Mouse (Mus musculus) hindbrain, embryonic 11.5 days (tissue): Measurements from ENCODE around the gene Parg. TPM values are rescaled to one million over a fixed set of nuclear protein-coding genes. Genes with fewer than 3 reads are reported as not detected.

ENCODE experiments used
- ATAC-seq: fragments of 200-750 bp; cut with Nextera tagmentation; 2 replicates; pipeline ENCODE4 v1.8.0; 2017; ENCODE audit warnings: mild to moderate bottlenecking, moderate TSS enrichment, moderate library complexity; ENCODE audit not compliant: low FRiP score
- DNase-seq: peaks from one replicate; pipeline ENCODE4 v3.0.0-alpha.2; 2015; ENCODE audit warnings: low spot score
- H3K27ac ChIP-seq: fragments of 300-500 bp; sonication (generic); 2 replicates; pipeline ENCODE4 v1.5.1; 2014; ENCODE audit warnings: mild to moderate bottlenecking, low read depth, low read length
- H3K27me3 ChIP-seq: fragments of 300-500 bp; sonication (generic); 2 replicates; pipeline ENCODE4 v1.6.1; 2014; ENCODE audit warnings: mild to moderate bottlenecking, low read length, moderate library complexity, mixed read lengths; ENCODE audit not compliant: control insufficient read depth, insufficient read depth
- H3K36me3 ChIP-seq: fragments of 300-500 bp; sonication (generic); 2 replicates; pipeline ENCODE4 v1.6.1; 2014; ENCODE audit warnings: mild to moderate bottlenecking, low read length, moderate library complexity, mixed read lengths; ENCODE audit not compliant: control insufficient read depth, insufficient read depth
- H3K4me1 ChIP-seq: fragments of 300-500 bp; sonication (generic); replicated peaks from 2 replicates; pipeline ENCODE4 v1.6.1; 2014; ENCODE audit warnings: low read length, mixed read lengths; ENCODE audit not compliant: control insufficient read depth, insufficient read depth
- H3K4me2 ChIP-seq: fragments of 300-500 bp; sonication (generic); replicated peaks from 2 replicates; pipeline ENCODE4 v1.6.1; 2014; ENCODE audit warnings: mild to moderate bottlenecking, low read depth, low read length
- H3K4me3 ChIP-seq: fragments of 300-500 bp; sonication (generic); 2 replicates; pipeline ENCODE4 v1.5.1; 2014; ENCODE audit warnings: low read depth, low read length
- H3K9ac ChIP-seq: fragments of 300-500 bp; sonication (generic); 2 replicates; pipeline ENCODE4 v1.6.1; 2014; ENCODE audit warnings: low read depth, low read length
- H3K9me3 ChIP-seq: fragments of 300-500 bp; sonication (generic); 2 replicates; pipeline ENCODE4 v1.6.1; 2016; ENCODE audit warnings: low read length; ENCODE audit not compliant: control insufficient read depth
- WGBS: fragments of 180-500 bp; shearing (Covaris S2); extraction: QIAGEN DNeasy Blood & Tissue Kit; methylation state at CpG from one replicate; pipeline ENCODE4 v1.1.7; 2014; 5-methylcytosine and 5-hydroxymethylcytosine counted together
- polyA plus RNA-seq: library from polyadenylated mRNA; unstranded; fragments of >200 nt; fragmentation: Nextera tagmentation; extraction: Ambion mirVana; gene quantifications from 2 replicates; pipeline ENCODE4 v1.2.1, GENCODE M21; 2014

Gene Parg
- polyA plus RNA-seq, 1 experiment from 2014 or later, result 62.0 TPM

DNA sequence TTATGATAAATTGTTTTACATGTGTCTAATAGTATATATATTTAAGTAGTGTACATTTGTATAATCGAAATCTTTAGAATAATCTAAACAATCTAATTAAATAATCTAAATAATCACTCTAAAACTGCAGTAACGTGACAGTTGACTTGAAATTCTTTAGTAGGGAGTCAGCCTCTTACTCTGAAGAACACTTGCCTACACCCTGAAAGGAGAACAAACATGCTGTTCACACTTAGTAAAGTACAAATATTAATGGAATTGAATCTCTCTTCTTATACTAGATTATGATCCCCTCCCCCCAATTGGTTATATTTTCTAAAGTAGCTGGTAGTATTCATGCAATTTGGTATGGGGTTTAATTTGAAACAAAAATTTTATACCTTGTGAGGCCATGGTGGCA lies 60.0 kb downstream of the Parg start:
- 87% methylated on average over 2 of the region's 2 CpGs for WGBS
- H3K36me3 ChIP-seq, result no peaks in the 10 kb centered on the region

DNA sequence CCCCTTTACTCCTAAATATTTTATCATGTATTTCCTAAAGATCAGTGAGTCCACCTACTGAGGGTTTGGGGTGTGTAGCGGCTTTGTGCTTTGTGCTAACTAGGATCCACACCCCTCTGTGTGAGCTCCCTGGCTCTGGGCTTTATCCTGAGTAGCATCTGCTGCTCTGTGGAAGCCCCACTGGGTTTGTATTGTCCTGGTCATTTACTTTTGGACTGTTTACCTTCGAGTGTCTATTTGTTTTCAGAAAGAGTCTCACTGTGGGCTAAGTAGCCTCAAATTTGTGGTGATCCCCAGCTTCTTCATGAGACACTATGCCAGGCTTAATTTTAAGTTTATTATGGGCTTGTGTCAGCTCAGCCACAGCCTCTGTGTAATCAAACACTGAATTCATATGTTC lies 67.2 kb downstream of the Parg start:
- H3K4me1 ChIP-seq, result no peaks in the 10 kb centered on the region
- no peak for DNase-seq
- no peak overlapping the region for H3K27ac ChIP-seq
- no peaks in the 10 kb centered on the region for H3K9me3 ChIP-seq
- no peak overlapping the region for H3K9ac ChIP-seq
- H3K4me2 ChIP-seq, result no peak overlapping the region
- H3K4me3 ChIP-seq, result no peak overlapping the region
- no peaks in the 10 kb centered on the region for H3K27me3 ChIP-seq
- no peaks in the 10 kb centered on the region for H3K36me3 ChIP-seq
- 68% methylated on average over 2 of the region's 2 CpGs for WGBS
- ATAC-seq, result no peak

More for the DNA sequence above, 60.0 kb downstream of the Parg start:
- ATAC-seq (no peak), DNase-seq (no peak)
- H3K4me1 ChIP-seq, result no peaks in the 10 kb centered on the region
- no peak overlapping the region for H3K4me3 ChIP-seq
- no peak overlapping the region for H3K27ac ChIP-seq
- no peaks in the 10 kb centered on the region for H3K9me3 ChIP-seq
- H3K9ac ChIP-seq, result no peak overlapping the region
- no peaks in the 10 kb centered on the region for H3K27me3 ChIP-seq
- H3K4me2 ChIP-seq, result no peak overlapping the region

DNA sequence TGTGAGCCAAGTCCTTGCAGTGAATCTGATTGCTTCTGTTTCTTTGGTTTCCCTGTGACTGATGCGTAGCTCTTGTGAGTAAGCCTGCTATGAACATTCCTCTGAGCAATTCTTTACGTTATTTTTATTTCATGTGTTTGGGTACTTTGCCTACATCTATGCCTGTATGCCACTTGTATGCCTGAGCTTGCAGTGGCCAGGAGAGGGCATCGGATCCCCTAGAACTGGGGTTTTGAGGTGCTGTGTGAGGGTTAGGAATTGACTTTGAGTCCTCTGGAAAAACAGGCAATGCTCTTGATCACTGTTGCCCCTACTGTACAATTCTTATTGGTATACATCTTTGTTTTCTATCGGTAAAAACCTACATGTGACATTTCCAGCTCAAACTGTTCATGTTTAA lies 67.8 kb downstream of the Parg start:
- H3K36me3 ChIP-seq, result no peaks in the 10 kb centered on the region
- H3K4me3 ChIP-seq, result no peak overlapping the region
- WGBS, result 96% methylated on average over 4 of the region's 4 CpGs
- no peaks in the 10 kb centered on the region for H3K9me3 ChIP-seq
- no peaks in the 10 kb centered on the region for H3K4me1 ChIP-seq
- DNase-seq (no peak), ATAC-seq (no peak)
- no peak overlapping the region for H3K4me2 ChIP-seq
- H3K9ac ChIP-seq, result no peak overlapping the region
- H3K27ac ChIP-seq, result no peak overlapping the region
- H3K27me3 ChIP-seq, result no peaks in the 10 kb centered on the region

DNA sequence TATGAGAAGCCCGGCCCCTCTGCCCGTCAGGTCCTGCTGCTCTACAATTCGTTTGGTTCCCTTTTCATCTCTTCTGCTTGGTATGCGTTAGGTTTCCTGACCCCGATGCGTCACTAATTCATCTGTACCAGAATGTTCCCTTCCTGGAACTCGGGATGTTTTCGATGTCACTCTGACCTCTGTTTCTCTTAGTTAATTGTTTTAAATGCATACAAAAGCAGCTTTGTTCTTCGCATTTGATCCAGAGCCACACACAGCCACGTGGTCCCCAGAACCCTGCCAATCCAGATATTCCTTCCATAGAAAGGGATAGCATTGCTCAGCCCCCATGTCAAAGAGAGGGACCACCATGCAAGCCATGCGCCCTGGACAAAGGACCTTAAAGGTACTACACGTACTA lies 99.9 kb downstream of the Parg start:
- Histone ChIP-seq H3K4me3 (no peak overlapping the region), H3K27me3 (no peaks in the 10 kb centered on the region), H3K9ac (no peak overlapping the region), H3K4me2 (no peak overlapping the region), H3K4me1 (no peaks in the 10 kb centered on the region), H3K9me3 (no peaks in the 10 kb centered on the region), H3K27ac (no peak overlapping the region), H3K36me3 (no peaks in the 10 kb centered on the region)
- ATAC-seq, result no peak
- WGBS, result 49% methylated on average over 12 of the region's 12 CpGs
- DNase-seq, result no peak

DNA sequence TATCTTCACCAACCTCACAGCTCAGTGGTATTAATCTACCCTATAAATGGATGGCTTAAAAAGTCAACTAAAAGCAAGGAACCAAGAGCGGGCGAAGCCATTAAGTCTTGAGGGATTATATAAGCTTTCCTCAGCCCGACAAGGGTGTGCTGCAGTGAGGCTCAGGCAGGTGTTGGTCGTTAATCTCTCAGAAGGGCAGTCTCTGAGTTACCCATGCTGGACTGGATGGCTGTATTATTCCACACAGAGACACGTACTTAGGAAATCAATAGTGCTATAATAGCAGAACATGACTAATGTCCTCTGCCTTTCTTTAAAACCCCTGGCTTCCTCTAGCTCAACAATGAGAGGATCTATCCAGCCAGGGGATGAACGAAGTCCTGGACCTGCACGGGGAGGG lies 100.7 kb downstream of the Parg start:
- WGBS, result 82% methylated on average over 7 of the region's 7 CpGs
- no peak for ATAC-seq

DNA sequence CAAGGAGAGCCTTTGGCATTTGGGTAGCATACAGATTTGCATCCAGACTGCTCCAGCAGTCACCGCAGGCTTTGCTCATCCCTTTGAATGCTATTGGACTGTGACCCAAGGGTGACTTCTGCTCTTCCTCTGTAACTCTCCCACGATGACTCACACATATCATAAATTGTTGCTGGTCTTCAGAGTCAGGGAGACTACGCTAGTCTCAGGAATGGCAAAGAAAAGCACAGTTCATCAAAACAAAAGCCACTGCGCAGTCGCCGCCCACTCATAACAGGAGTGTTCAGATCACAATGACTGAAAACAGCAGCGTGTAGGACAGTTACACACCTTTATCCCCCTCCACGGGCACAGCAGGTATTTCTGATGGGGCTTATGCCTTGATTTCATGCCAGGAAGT lies 103.2 kb downstream of the Parg start:
- 87% methylated on average over 8 of the region's 8 CpGs for WGBS
- no peak overlapping the region for H3K4me2 ChIP-seq
- H3K4me3 ChIP-seq, result no peak overlapping the region
- H3K36me3 ChIP-seq, result no peaks in the 10 kb centered on the region
- no peak overlapping the region for H3K27ac ChIP-seq
- no peaks in the 10 kb centered on the region for H3K4me1 ChIP-seq
- DNase-seq (no peak), ATAC-seq (no peak)
- no peaks in the 10 kb centered on the region for H3K27me3 ChIP-seq
- H3K9me3 ChIP-seq, result no peaks in the 10 kb centered on the region
- no peak overlapping the region for H3K9ac ChIP-seq

More for the DNA sequence above, 100.7 kb downstream of the Parg start:
- H3K36me3 ChIP-seq, result no peaks in the 10 kb centered on the region
- no peaks in the 10 kb centered on the region for H3K4me1 ChIP-seq
- H3K27me3 ChIP-seq, result no peaks in the 10 kb centered on the region
- no peaks in the 10 kb centered on the region for H3K9me3 ChIP-seq
- no peak overlapping the region for H3K9ac ChIP-seq
- no peak overlapping the region for H3K27ac ChIP-seq
- no peak for DNase-seq
- H3K4me3 ChIP-seq, result no peak overlapping the region
- no peak overlapping the region for H3K4me2 ChIP-seq

DNA sequence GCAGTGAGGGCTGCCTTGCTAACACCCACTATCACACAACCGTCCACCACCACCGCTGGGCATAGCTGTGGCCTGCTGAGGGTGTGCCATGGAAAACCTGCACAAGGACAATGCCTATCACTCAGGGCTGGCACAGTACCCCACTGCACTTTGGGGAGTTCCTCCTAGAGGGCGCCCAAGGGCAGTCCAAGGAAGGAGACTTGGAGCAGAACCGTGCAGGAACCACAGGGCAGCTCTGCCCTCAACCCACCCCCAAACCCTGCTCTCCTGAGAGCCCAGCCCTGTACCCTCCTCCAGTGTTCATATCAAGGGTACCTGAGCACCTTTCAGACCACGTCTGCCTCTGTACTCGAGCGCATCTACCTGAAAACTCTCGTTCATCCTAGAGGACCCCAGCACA lies 108.1 kb downstream of the Parg start:
- Histone ChIP-seq H3K4me2 (no peak overlapping the region), H3K27me3 (no peaks in the 10 kb centered on the region), H3K9me3 (no peaks in the 10 kb centered on the region), H3K4me3 (no peak overlapping the region), H3K4me1 (no peaks in the 10 kb centered on the region), H3K9ac (no peak overlapping the region), H3K27ac (no peak overlapping the region), H3K36me3 (no peaks in the 10 kb centered on the region)
- WGBS, result 45% methylated on average over 8 of the region's 8 CpGs
- DNase-seq, result peak; percentile 71
- peak; percentile 40; the same call in 1 of the 2 replicates for ATAC-seq

DNA sequence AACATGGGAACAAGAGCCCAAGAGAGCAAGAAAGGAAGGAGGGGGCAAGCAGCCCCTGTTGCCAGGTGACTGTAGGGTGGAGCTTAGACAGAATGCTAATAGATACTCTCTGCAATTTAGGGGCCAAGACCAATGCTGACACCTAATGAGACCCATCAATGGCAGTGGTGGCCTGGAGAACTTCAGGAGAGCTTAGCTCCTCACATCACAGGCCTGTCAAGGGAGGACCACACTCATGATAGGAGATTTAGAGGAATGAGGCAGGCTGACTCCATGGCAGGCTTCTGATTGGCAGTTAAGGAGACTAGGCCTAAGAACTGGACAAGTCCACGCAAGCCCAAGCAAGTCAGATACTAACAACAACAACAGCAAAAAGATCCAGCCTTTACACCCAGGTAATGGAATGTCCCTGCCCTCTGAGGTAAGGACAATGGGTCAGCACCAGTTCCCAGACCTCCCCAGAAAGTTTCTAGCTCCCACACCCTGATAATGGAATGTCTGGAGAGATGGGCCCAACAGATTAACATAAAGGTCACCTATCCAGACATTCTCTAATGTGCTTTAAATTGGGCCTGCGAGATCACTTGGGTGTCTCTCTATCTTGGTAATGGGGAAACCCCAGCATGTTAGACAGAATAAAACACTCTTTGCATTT lies 109.8 kb downstream of the Parg start:
- Histone ChIP-seq H3K27me3 (no peaks in the 10 kb centered on the region), H3K9ac (no peak overlapping the region), H3K4me1 (no peaks in the 10 kb centered on the region), H3K4me2 (no peak overlapping the region), H3K4me3 (no peak overlapping the region), H3K9me3 (no peaks in the 10 kb centered on the region), H3K36me3 (no peaks in the 10 kb centered on the region), H3K27ac (no peak overlapping the region)
- ATAC-seq (no peak), DNase-seq (no peak)
- 92% methylated on average over 2 of the region's 2 CpGs for WGBS

DNA sequence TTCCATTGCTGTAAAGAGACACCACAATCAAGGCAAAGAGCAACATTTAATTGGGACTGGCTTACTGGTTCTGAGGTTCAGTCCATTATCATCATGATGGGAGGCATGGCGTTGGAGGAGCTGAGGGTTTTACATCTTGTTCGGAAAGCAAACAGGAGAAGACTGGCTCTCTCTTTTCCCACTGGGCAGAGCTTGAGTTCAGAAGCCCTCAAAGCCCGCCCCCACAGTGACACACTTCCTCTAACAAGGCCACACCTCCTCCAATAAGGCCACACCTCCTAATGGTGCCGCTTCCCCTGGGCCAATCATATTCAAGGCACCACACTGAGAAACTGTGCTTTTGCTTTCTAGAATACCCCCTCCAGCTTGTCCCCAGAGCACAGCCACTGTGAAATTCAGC lies 116.1 kb downstream of the Parg start:
- Histone ChIP-seq H3K27me3 (no peaks in the 10 kb centered on the region), H3K36me3 (no peaks in the 10 kb centered on the region), H3K4me1 (0 out of 2 replicates have a peak, but pooled peaks cover 2% of the 10 kb centered on the region), H3K9ac (no peak overlapping the region), H3K4me3 (no peak overlapping the region), H3K27ac (no peak overlapping the region), H3K9me3 (no peaks in the 10 kb centered on the region), H3K4me2 (no peak overlapping the region)
- peak; percentile 51 for DNase-seq
- WGBS, result 7% methylated on average over 4 of the region's 4 CpGs
- no peak for ATAC-seq
